Mouse (Mus musculus) CH12.LX (cell line): ENCODE results near the gene Slc35e2. TPM values are rescaled to one million over a fixed set of nuclear protein-coding genes. Genes with fewer than 3 reads are reported as not detected.
"Not testable (repeated sequence)": the region's sequence is repeated elsewhere in the genome, so short reads cannot be mapped to it uniquely, and the experiment has no call there.

Experiments used
- DNase-seq: peaks from one replicate; pipeline ENCODE4 v3.0.0-alpha.2; 2013; ENCODE audit errors: extremely low read depth
- H3K27ac ChIP-seq: 2 replicates; pipeline ENCODE4 v1.5.1; 2012; ENCODE audit warnings: low read depth, mild to moderate bottlenecking, control low read depth, moderate library complexity; ENCODE audit not compliant: insufficient read depth
- H3K27me3 ChIP-seq: replicated peaks from 2 replicates; pipeline ENCODE3; 2012; ENCODE audit warnings: inconsistent platforms
- H3K36me3 ChIP-seq, 2 experiments: replicated peaks in 1 of 2; 2 replicates each; pipeline versions ENCODE3 to v1.6.1; 2012; ENCODE audit warnings: inconsistent platforms in 1 of 2, low read length in 1 of 2, mild to moderate bottlenecking in 1 of 2, mixed read lengths in 1 of 2, moderate library complexity in 1 of 2; ENCODE audit not compliant: control insufficient read depth in 1 of 2, insufficient read depth in 1 of 2
- H3K4me1 ChIP-seq, 2 experiments: 2 replicates each; pipeline ENCODE4 v1.6.1; 2012; ENCODE audit warnings: inconsistent platforms in 1 of 2, moderate library complexity in 1 of 2; ENCODE audit not compliant: insufficient read depth in 2 of 2, control insufficient read depth in 1 of 2
- H3K4me2 ChIP-seq: 2 replicates; pipeline ENCODE4 v1.6.1; 2012; ENCODE audit warnings: low read depth, mild to moderate bottlenecking, control low read depth; ENCODE audit not compliant: poor library complexity, insufficient read depth, severe bottlenecking
- H3K4me3 ChIP-seq, 3 experiments: fragments of 150-350 bp in 1 of 3; sonication (generic) in 1 of 3; replicated peaks in 1 of 3; 2 replicates each; pipeline versions ENCODE3 to v1.5.1; 2011 to 2012; ENCODE audit warnings: low read depth in 2 of 3, low read length in 2 of 3, mild to moderate bottlenecking in 2 of 3, moderate library complexity in 2 of 3, control low read depth in 1 of 3, improper control_type of control experiment in 1 of 3, inconsistent platforms in 1 of 3, mixed read lengths in 1 of 3; ENCODE audit not compliant: poor library complexity in 1 of 3
- H3K79me2 ChIP-seq: replicated peaks from 2 replicates; pipeline ENCODE4 v1.6.1; 2012; ENCODE audit warnings: mild to moderate bottlenecking, moderate library complexity; ENCODE audit not compliant: control insufficient read depth, poor library complexity, insufficient read depth, severe bottlenecking; ENCODE audit errors: extremely low read depth
- H3K9ac ChIP-seq: 2 replicates; pipeline ENCODE4 v1.6.1; 2012; ENCODE audit warnings: low read depth, mild to moderate bottlenecking, control low read depth, moderate library complexity; ENCODE audit not compliant: insufficient read depth
- H3K9me3 ChIP-seq: replicated peaks from 2 replicates; pipeline ENCODE3; 2012; ENCODE audit warnings: low read length, inconsistent platforms, mixed read lengths
- BHLHE40 ChIP-seq: IDR thresholded peaks from 2 replicates; pipeline ENCODE4 v1.6.1; 2011; ENCODE audit warnings: mild to moderate bottlenecking, low read depth, low read length, improper control_type of control experiment
- CHD2 ChIP-seq: IDR thresholded peaks from 2 replicates; pipeline ENCODE4 v1.6.1; 2011; ENCODE audit warnings: low read length, improper control_type of control experiment
- CTCF ChIP-seq, 2 experiments: IDR thresholded peaks in 1 of 2; conservative IDR thresholded peaks in 1 of 2; 2 replicates each; pipeline ENCODE4 v1.5.1; 2011 to 2012; ENCODE audit warnings: low read depth in 2 of 2, low read length in 2 of 2, improper control_type of control experiment in 1 of 2, inconsistent platforms in 1 of 2, mild to moderate bottlenecking in 1 of 2, moderate library complexity in 1 of 2
- E2F4 ChIP-seq: IDR thresholded peaks from 2 replicates; pipeline ENCODE4 v1.6.1; 2011; ENCODE audit warnings: low read depth, low read length, improper control_type of control experiment; ENCODE audit not compliant: insufficient replicate concordance
- ELF1 ChIP-seq: IDR thresholded peaks from 2 replicates; pipeline ENCODE4 v1.6.1; 2014; ENCODE audit warnings: low read depth, mild to moderate bottlenecking, inconsistent platforms, low read length, improper control_type of control experiment
- GABPA ChIP-seq: IDR thresholded peaks from 2 replicates; pipeline ENCODE4 v1.6.1; 2012; ENCODE audit warnings: low read depth, low read length, improper control_type of control experiment, inconsistent platforms; ENCODE audit not compliant: insufficient replicate concordance
- HCFC1 ChIP-seq: IDR thresholded peaks from 2 replicates; pipeline ENCODE4 v1.6.1; 2012; ENCODE audit warnings: low read depth, mild to moderate bottlenecking, inconsistent platforms, low read length, improper control_type of control experiment
- JUN ChIP-seq: IDR thresholded peaks from 2 replicates; pipeline ENCODE4 v1.6.1; 2011; ENCODE audit warnings: low read depth, mild to moderate bottlenecking, low read length, improper control_type of control experiment, moderate library complexity; ENCODE audit not compliant: insufficient read depth
- JUND ChIP-seq: conservative IDR thresholded peaks from 2 replicates; pipeline ENCODE4 v1.6.1; 2011; ENCODE audit warnings: low read depth, low read length, improper control_type of control experiment
- MAFK ChIP-seq: IDR thresholded peaks from 2 replicates; pipeline ENCODE4 v1.6.1; 2011; ENCODE audit warnings: low read length, improper control_type of control experiment; ENCODE audit not compliant: insufficient replicate concordance
- MEF2A ChIP-seq: IDR thresholded peaks from 2 replicates; pipeline ENCODE4 v1.6.1; 2014; ENCODE audit warnings: low read depth, mild to moderate bottlenecking, inconsistent platforms, low read length, improper control_type of control experiment, borderline replicate concordance
- MYC ChIP-seq: IDR thresholded peaks from 2 replicates; pipeline ENCODE4 v1.6.1; 2011; ENCODE audit warnings: low read depth, mild to moderate bottlenecking, improper control_type of control experiment, low read length
- NELFE ChIP-seq: IDR thresholded peaks from 2 replicates; pipeline ENCODE4 v1.6.1; 2011; ENCODE audit warnings: low read depth, low read length, improper control_type of control experiment
- POLR2A ChIP-seq: IDR thresholded peaks from 2 replicates; pipeline ENCODE4 v1.6.1; 2011; ENCODE audit warnings: low read depth, mild to moderate bottlenecking, improper control_type of control experiment, low read length
- POLR2AphosphoS2 ChIP-seq: IDR thresholded peaks from 2 replicates; pipeline ENCODE4 v1.6.1; 2011; ENCODE audit warnings: low read depth, low read length, improper control_type of control experiment
- SIN3A ChIP-seq: IDR thresholded peaks from 2 replicates; pipeline ENCODE4 v1.6.1; 2012; ENCODE audit warnings: low read length, improper control_type of control experiment, inconsistent platforms
- SMC3 ChIP-seq: IDR thresholded peaks from 2 replicates; pipeline ENCODE4 v1.6.1; 2011; ENCODE audit warnings: low read depth, low read length, improper control_type of control experiment
- TCF12 ChIP-seq: IDR thresholded peaks from 2 replicates; pipeline ENCODE4 v1.6.1; 2014; ENCODE audit warnings: low read depth, mild to moderate bottlenecking, inconsistent platforms, low read length, improper control_type of control experiment
- UBTF ChIP-seq: IDR thresholded peaks from 2 replicates; pipeline ENCODE4 v1.6.1; 2012; ENCODE audit warnings: low read depth, mild to moderate bottlenecking, inconsistent platforms, low read length, improper control_type of control experiment, moderate library complexity
- USF1 ChIP-seq: IDR thresholded peaks from 2 replicates; pipeline ENCODE4 v1.6.1; 2014; ENCODE audit warnings: low read depth, mild to moderate bottlenecking, inconsistent platforms, low read length, improper control_type of control experiment
- ZKSCAN1 ChIP-seq: IDR thresholded peaks from 2 replicates; pipeline ENCODE4 v1.6.1; 2012; ENCODE audit warnings: low read depth, inconsistent platforms, low read length, improper control_type of control experiment, borderline replicate concordance
- ZMIZ1 ChIP-seq: IDR thresholded peaks from 2 replicates; pipeline ENCODE4 v1.6.1; 2012; ENCODE audit warnings: low read depth, mild to moderate bottlenecking, inconsistent platforms, low read length, improper control_type of control experiment
- ZNF384 ChIP-seq: IDR thresholded peaks from 2 replicates; pipeline ENCODE4 v1.6.1; 2012; ENCODE audit warnings: low read depth, low read length, improper control_type of control experiment, inconsistent platforms
- dilution Hi-C: fragments of 300-500 bp; cut with MboI; formaldehyde crosslinking; loops from 2 replicates; pipeline ENCODE4 v1.14.3; 2020; ENCODE audit warnings: low sequenced_read_pairs; ENCODE audit not compliant: extremely low pct_unique_long_range_greater_than_20kb, extremely low pct_ligation_motif_present
- in situ Hi-C: fragments of 300-500 bp; cut with MboI; formaldehyde crosslinking; loops from 3 replicates; pipeline ENCODE4 v1.14.3; 2019; ENCODE audit warnings: low sequenced_read_pairs, low pct_ligation_motif_present, low pct_unique_long_range_greater_than_20kb, mixed read lengths
- polyA plus RNA-seq: library from polyadenylated mRNA; unstranded; fragments of >175 nt; gene quantifications from 2 replicates; pipeline ENCODE4 v1.2.1, GENCODE M21; 2012; ENCODE audit warnings: low read depth; ENCODE audit not compliant: insufficient read length
- total RNA-seq, 2 experiments: library from RNA; depleted of rRNA; stranded (reverse); fragments of 300-350 nt in 1 of 2; fragments of >200 nt in 1 of 2; gene quantifications; 2 replicates each; pipeline ENCODE4 v1.2.3; 2012 to 2014

Slc35e2 gene
- total and polyA plus RNA-seq, 3 experiments, result 8.2 to 14.6 (median 9.9) TPM

- Histone ChIP-seq H3K9ac (no peak overlapping the region), H3K4me3 (no peak overlapping the region), H3K9me3 (no peaks in the 10 kb centered on the region), H3K27me3 (no peaks in the 10 kb centered on the region), H3K36me3 (peaks cover 0 to 52% of the 10 kb centered on the region in 2 experiments), H3K27ac (no peak overlapping the region)
- in situ Hi-C loops (loop anchor here (5.0 to 10.0 kb wide), 3 partner anchors 55 to 205 kb away; partner anchors contain the start of gene Prkcz), dilution Hi-C loops (no loop called here)
- DNase-seq, result no peak
- TF ChIP-seq BHLHE40, result no peak
- TF ChIP-seq JUN, result no peak
- no peak for TF ChIP-seq POLR2A
- no peak for TF ChIP-seq E2F4
- no peak for TF ChIP-seq SMC3
- TF ChIP-seq NELFE, result no peak
- no peak for TF ChIP-seq MAFK
- TF ChIP-seq, all 38 proteins: peak for 0
- Histone ChIP-seq H3K4me2 (no peak overlapping the region), H3K79me2 (peaks cover 94% of the 10 kb centered on the region), H3K4me1 (peaks cover 13 to 82% of the 10 kb centered on the region in 2 experiments)
Observed at GRCm38 (mm10) chr4:155569818-155570217, 31.4 kb upstream of the Slc35e2 start.

GRCm38 (mm10) chr4:155570315-155570714 is 30.9 kb upstream of the Slc35e2 start:
- H3K27me3 ChIP-seq, dilution Hi-C loops, H3K9ac ChIP-seq, DNase-seq, H3K4me3 ChIP-seq, H3K4me2 ChIP-seq, H3K27ac ChIP-seq, H3K9me3 ChIP-seq: not testable (repeated sequence)
- Histone ChIP-seq H3K79me2 (peaks cover 93% of the 10 kb centered on the region), H3K36me3 (peaks cover 0 to 54% of the 10 kb centered on the region in 2 experiments), H3K4me1 (peaks cover 13 to 80% of the 10 kb centered on the region in 2 experiments)
- in situ Hi-C loops, result loop anchor here (10.0 kb wide), 1 partner anchor 206 kb away; the partner anchor contains the start of gene Prkcz

GRCm38 (mm10) chr4:155571442-155571841 is 29.8 kb upstream of the Slc35e2 start:
- no peak overlapping the region for H3K4me2 ChIP-seq
- in situ Hi-C loops (loop anchor here (10.0 kb wide), 1 partner anchor 207 kb away; the partner anchor contains the start of gene Prkcz), dilution Hi-C loops (no loop called here)
- no peaks in the 10 kb centered on the region for H3K27me3 ChIP-seq
- no peak for TF ChIP-seq CTCF (conservative IDR thresholded peaks at IDR 0.05 in 1 of 2, IDR thresholded peaks at IDR 0.05 in 1 of 2; ENCODE audit: low read depth in 2 of 2, low read length in 2 of 2)
- no peak for TF ChIP-seq JUND
- TF ChIP-seq MEF2A, result no peak
- no peak for TF ChIP-seq UBTF
- no peak for TF ChIP-seq POLR2A
- no peak for TF ChIP-seq ZMIZ1
- TF ChIP-seq ELF1, result no peak
- no peak for TF ChIP-seq MYC
- no peak for TF ChIP-seq CHD2
- no peak for TF ChIP-seq USF1
- TF ChIP-seq POLR2AphosphoS2, result no peak
- no peak for TF ChIP-seq TCF12
- TF ChIP-seq ZNF384, result no peak
- no peak for TF ChIP-seq SIN3A
- no peak for TF ChIP-seq GABPA
- TF ChIP-seq ZKSCAN1, result no peak
- no peak for TF ChIP-seq HCFC1
- H3K79me2 ChIP-seq, result peaks cover 85% of the 10 kb centered on the region
- peak; percentile 29 for DNase-seq
- peaks cover 7 to 70% of the 10 kb centered on the region in 2 experiments for H3K4me1 ChIP-seq
- no peak overlapping the region for H3K4me3 ChIP-seq
- H3K27ac ChIP-seq, result no peak overlapping the region
- no peak overlapping the region for H3K9ac ChIP-seq
- no peaks in the 10 kb centered on the region for H3K9me3 ChIP-seq
- peaks cover 0 to 57% of the 10 kb centered on the region in 2 experiments for H3K36me3 ChIP-seq
